Mouse (Mus musculus) neural tube, embryonic 14.5 days (tissue): Measurements from ENCODE around the gene Gad2. TPM values are rescaled to one million over a fixed set of nuclear protein-coding genes. Genes with fewer than 3 reads are reported as not detected.

Source experiments
- ATAC-seq: fragments of 200-750 bp; cut with Nextera tagmentation; 2 replicates; pipeline ENCODE4 v1.8.0; 2017; ENCODE audit warnings: low read depth, mild to moderate bottlenecking, moderate TSS enrichment, moderate library complexity
- H3K27ac ChIP-seq: fragments of 300-500 bp; sonication (generic); 2 replicates; pipeline ENCODE4 v1.5.1; 2014; ENCODE audit warnings: low read depth, mild to moderate bottlenecking, control low read depth, low read length, moderate library complexity, mixed read lengths
- H3K27me3 ChIP-seq: fragments of 300-500 bp; sonication (generic); 2 replicates; pipeline ENCODE4 v1.6.1; 2014; ENCODE audit warnings: low read length; ENCODE audit not compliant: control insufficient read depth, insufficient read depth
- H3K36me3 ChIP-seq: fragments of 300-500 bp; sonication (generic); 2 replicates; pipeline ENCODE4 v1.6.1; 2014; ENCODE audit warnings: low read length, mixed read lengths; ENCODE audit not compliant: control insufficient read depth, insufficient read depth
- H3K4me1 ChIP-seq: fragments of 300-500 bp; sonication (generic); 2 replicates; pipeline ENCODE4 v1.6.1; 2014; ENCODE audit warnings: low read length; ENCODE audit not compliant: control insufficient read depth, insufficient read depth
- H3K4me2 ChIP-seq: fragments of 300-500 bp; sonication (generic); 2 replicates; pipeline ENCODE4 v1.6.1; 2014; ENCODE audit warnings: mild to moderate bottlenecking, low read depth, low read length, control low read depth
- H3K4me3 ChIP-seq: fragments of 300-500 bp; sonication (generic); 2 replicates; pipeline ENCODE4 v1.5.1; 2014; ENCODE audit warnings: low read depth, low read length, control low read depth, mixed read lengths
- H3K9ac ChIP-seq: fragments of 300-500 bp; sonication (generic); replicated peaks from 2 replicates; pipeline ENCODE4 v1.6.1; 2014; ENCODE audit warnings: low read depth, mild to moderate bottlenecking, control low read depth, low read length, mixed read lengths
- H3K9me3 ChIP-seq: fragments of 300-500 bp; sonication (generic); 2 replicates; pipeline ENCODE4 v1.6.1; 2016; ENCODE audit warnings: low read length; ENCODE audit not compliant: control insufficient read depth
- WGBS: fragments of 180-500 bp; shearing (Covaris S2); extraction: QIAGEN DNeasy Blood & Tissue Kit; methylation state at CpG from one replicate; pipeline ENCODE4 v1.1.7; 2014; 5-methylcytosine and 5-hydroxymethylcytosine counted together
- microRNA-seq: library from miRNA; unstranded; fragments of <30 nt; microRNA quantifications from one replicate; pipeline ENCODE4, GENCODE M21; 2016
- polyA plus RNA-seq: library from polyadenylated mRNA; unstranded; fragments of >200 nt; fragmentation: Nextera tagmentation; extraction: Ambion mirVana; gene quantifications from 2 replicates; pipeline ENCODE4 v1.2.1, GENCODE M21; 2014

Gene Gad2
- polyA plus RNA-seq, 1 experiment from 2014 or later = 38.5 TPM

GRCm38 (mm10) chr2:22739369-22739768 lies 117.4 kb downstream of the Gad2 start:
- H3K4me3 ChIP-seq = no peak overlapping the region
- no peaks in the 10 kb centered on the region for H3K27me3 ChIP-seq
- H3K27ac ChIP-seq = no peak overlapping the region
- no peak for ATAC-seq
- H3K9ac ChIP-seq = no peak overlapping the region
- H3K36me3 ChIP-seq = no peaks in the 10 kb centered on the region
- H3K4me1 ChIP-seq = no peaks in the 10 kb centered on the region
- no peaks in the 10 kb centered on the region for H3K9me3 ChIP-seq
- no peak overlapping the region for H3K4me2 ChIP-seq
- 90% methylated on average over 1 of the region's 1 CpGs for WGBS

GRCm38 (mm10) chr2:22740441-22740840 lies 118.4 kb downstream of the Gad2 start:
- Histone ChIP-seq H3K4me1 (no peaks in the 10 kb centered on the region), H3K9me3 (no peaks in the 10 kb centered on the region), H3K9ac (no peak overlapping the region), H3K27me3 (no peaks in the 10 kb centered on the region), H3K36me3 (no peaks in the 10 kb centered on the region), H3K27ac (no peak overlapping the region), H3K4me3 (no peak overlapping the region), H3K4me2 (no peak overlapping the region)
- 91% methylated on average over 1 of the region's 1 CpGs for WGBS
- ATAC-seq = no peak

GRCm38 (mm10) chr2:22741222-22741621 lies 119.2 kb downstream of the Gad2 start:
- Histone ChIP-seq H3K4me3 (no peak overlapping the region), H3K9ac (no peak overlapping the region), H3K4me2 (no peak overlapping the region), H3K36me3 (no peaks in the 10 kb centered on the region), H3K27ac (no peak overlapping the region), H3K4me1 (no peaks in the 10 kb centered on the region), H3K27me3 (no peaks in the 10 kb centered on the region), H3K9me3 (no peaks in the 10 kb centered on the region)
- ATAC-seq = no peak
- 83% methylated on average over 3 of the region's 3 CpGs for WGBS

Small RNA genes within 50 kb of the gene (microRNA-seq; reads per million reads assigned to microRNA genes)
- not detected for gene Gm23636
- gene Mir3967 = not detected

Other genes with a start within 250 kb of the Gad2 start
- gene Apbb1ip, start 151.9 kb downstream of the Gad2 start, polyA plus RNA-seq = 0.88 and 1.3 TPM in 2 replicates